Mouse (Mus musculus) G1E (cell line): ENCODE measurements at regions not wholly inside any gene's neighbourhood (a gene's known extent, or its start where the extent isn't known, plus 50 kb on each side); places are given as distances from the start of the nearest gene placed in this dataset.

ENCODE experiments used
- CTCF ChIP-seq: IDR thresholded peaks from 2 replicates; pipeline ENCODE4 v1.5.1; 2012; ENCODE audit warnings: low read depth, low read length, inconsistent platforms, mixed read lengths
- GATA1 ChIP-seq: IDR thresholded peaks from 2 replicates; pipeline ENCODE4 v1.6.1; 2012; ENCODE audit warnings: borderline replicate concordance, low read length, inconsistent platforms, mixed read lengths
- GATA2 ChIP-seq: IDR thresholded peaks from 2 replicates; pipeline ENCODE4 v1.6.1; 2012; ENCODE audit warnings: low read depth, low read length, inconsistent platforms, borderline replicate concordance
- POLR2AphosphoS5 ChIP-seq: IDR thresholded peaks from 2 replicates; pipeline ENCODE4 v1.6.1; 2012; ENCODE audit warnings: low read depth, low read length, inconsistent platforms; ENCODE audit not compliant: insufficient replicate concordance
- TAL1 ChIP-seq: conservative IDR thresholded peaks from 2 replicates; pipeline ENCODE4 v1.6.1; 2012; ENCODE audit warnings: low read depth, low read length, inconsistent platforms, mixed read lengths

DNA sequence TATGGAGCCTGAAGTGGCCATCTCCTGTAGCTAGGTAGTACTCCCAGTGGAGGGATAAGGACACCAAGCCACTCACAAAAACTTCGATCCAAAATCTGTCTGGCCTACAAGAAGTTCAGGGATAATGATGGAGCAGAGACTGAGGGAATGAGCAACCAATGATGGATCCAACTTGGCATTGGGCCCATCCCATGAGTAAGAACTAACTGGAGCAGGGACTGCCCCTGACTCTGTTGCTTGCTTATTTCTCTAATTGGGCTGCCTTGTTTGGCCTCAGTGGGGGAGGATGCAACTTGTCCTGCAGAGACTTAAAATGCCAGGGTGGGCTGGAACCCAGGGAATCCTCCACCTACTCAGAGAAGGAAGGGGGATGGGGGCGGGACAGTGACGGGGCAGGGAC lies 67.0 kb upstream of the Map2 start:
- TF ChIP-seq GATA1 (no peak), CTCF (no peak), POLR2AphosphoS5 (no peak), TAL1 (no peak), GATA2 (no peak)
